Mouse (Mus musculus): ENCODE data around the gene Nek7.

Nek7 gene

GRCm38 (mm10) chr1:138608336-138608735 is 11.6 kb downstream of the Nek7 start:
- no peak for DNase-seq (ENCODE audit: low spot score)

GRCm38 (mm10) chr1:138607862-138608261 is 12.1 kb downstream of the Nek7 start:
- no peak for DNase-seq (ENCODE audit: low spot score)

- DNase-seq (ENCODE audit: low spot score): no peak
Measured at GRCm38 (mm10) chr1:138606771-138607170, 13.2 kb downstream of the Nek7 start.

- no peak for DNase-seq (ENCODE audit: low spot score)
Measured at GRCm38 (mm10) chr1:138604736-138605135, 15.2 kb downstream of the Nek7 start.

GRCm38 (mm10) chr1:138603974-138604373 is 16.0 kb downstream of the Nek7 start:
- DNase-seq (ENCODE audit: low spot score): no peak

- DNase-seq (ENCODE audit: low spot score): no peak
Measured at GRCm38 (mm10) chr1:138598087-138598486, 21.9 kb downstream of the Nek7 start.

GRCm38 (mm10) chr1:138596127-138596706 is 23.7 kb downstream of the Nek7 start:
- no peak for DNase-seq (ENCODE audit: low spot score)

- DNase-seq (ENCODE audit: low spot score): no peak
Measured at GRCm38 (mm10) chr1:138594910-138595309, 25.0 kb downstream of the Nek7 start.

GRCm38 (mm10) chr1:138593922-138594321 is 26.0 kb downstream of the Nek7 start:
- DNase-seq (ENCODE audit: low spot score): no peak

- no peak for DNase-seq (ENCODE audit: low spot score)
Measured at GRCm38 (mm10) chr1:138592466-138592865, 27.5 kb downstream of the Nek7 start.

- no peak for DNase-seq (ENCODE audit: low spot score)
Measured at GRCm38 (mm10) chr1:138590451-138591022, 29.4 kb downstream of the Nek7 start.

- DNase-seq (ENCODE audit: low spot score): no peak
Measured at GRCm38 (mm10) chr1:138589126-138589525, 30.8 kb downstream of the Nek7 start.

- no peak for DNase-seq (ENCODE audit: low spot score)
Measured at GRCm38 (mm10) chr1:138587812-138588211, 32.1 kb downstream of the Nek7 start.

- no peak for DNase-seq (ENCODE audit: low spot score)
Measured at GRCm38 (mm10) chr1:138586891-138587290, 33.0 kb downstream of the Nek7 start.

GRCm38 (mm10) chr1:138584423-138585013 is 35.4 kb downstream of the Nek7 start:
- DNase-seq (ENCODE audit: low spot score): no peak

- DNase-seq (ENCODE audit: low spot score): no peak
Measured at GRCm38 (mm10) chr1:138582225-138582624, 37.7 kb downstream of the Nek7 start.

- DNase-seq (ENCODE audit: low spot score): no peak
Measured at GRCm38 (mm10) chr1:138579822-138580492, 40.0 kb downstream of the Nek7 start.

GRCm38 (mm10) chr1:138579207-138579606 is 40.7 kb downstream of the Nek7 start:
- no peak for DNase-seq (ENCODE audit: low spot score)

GRCm38 (mm10) chr1:138576803-138577202 is 43.1 kb downstream of the Nek7 start:
- DNase-seq (ENCODE audit: low spot score): no peak

GRCm38 (mm10) chr1:138576066-138576697 is 43.8 kb downstream of the Nek7 start:
- no peak for DNase-seq (ENCODE audit: low spot score)

- no peak for DNase-seq (ENCODE audit: low spot score)
Measured at GRCm38 (mm10) chr1:138575629-138576028, 44.3 kb downstream of the Nek7 start.

GRCm38 (mm10) chr1:138571565-138572361 is 48.2 kb downstream of the Nek7 start:
- no peak for DNase-seq (ENCODE audit: low spot score)

All from ovary, postnatal 14 days (tissue).